Mouse (Mus musculus): ENCODE measurements at regions not wholly inside any gene's neighbourhood (a gene's known extent, or its start where the extent isn't known, plus 50 kb on each side); places are given as distances from the start of the nearest gene placed in this dataset.

- in situ Hi-C loops (cut with MboI; ENCODE audit: low sequenced_read_pairs in 2 of 2, unreplicated experiment in 2 of 2) = no loop called here
- no peak overlapping the region for H3K27ac ChIP-seq (ENCODE audit: insufficient read depth, low read depth, low read length, poor library complexity, severe bottlenecking)
- no peak for TF ChIP-seq HCFC1 (IDR thresholded peaks at IDR 0.05; ENCODE audit: borderline replicate concordance, insufficient read depth, low read length)
- TF ChIP-seq ZC3H11A (IDR thresholded peaks at IDR 0.05; ENCODE audit: borderline replicate concordance, low read depth, low read length) = no peak
- no peak for TF ChIP-seq ZNF384 (IDR thresholded peaks at IDR 0.05; ENCODE audit: low read depth, low read length)
- no peak for TF ChIP-seq MAFK (IDR thresholded peaks at IDR 0.05; ENCODE audit: insufficient read depth, low read depth, low read length)
- TF ChIP-seq CHD2 (IDR thresholded peaks at IDR 0.05; ENCODE audit: low read depth, low read length) = no peak
- H3K36me3 ChIP-seq (ENCODE audit: control insufficient read depth, insufficient read depth, low read length, poor library complexity, severe bottlenecking) = no peaks in the 10 kb centered on the region
- H3K9me3 ChIP-seq (ENCODE audit: control insufficient read depth, insufficient read depth, low read depth, low read length) = no peaks in the 10 kb centered on the region
- H3K9ac ChIP-seq (ENCODE audit: insufficient read depth, low read depth, low read length, poor library complexity, severe bottlenecking) = no peak overlapping the region
- peaks cover 0 to 4% of the 10 kb centered on the region in 2 experiments; a peak in 1 of 4 replicates for H3K4me1 ChIP-seq (ENCODE audit: control insufficient read depth in 2 of 2, insufficient read depth in 2 of 2, low read length in 2 of 2, poor library complexity in 1 of 2)
- DNase-seq (ENCODE audit: low read depth, low spot score) = no peak
- H3K4me3 ChIP-seq (ENCODE audit: insufficient read depth in 1 of 2, low read depth in 1 of 2, low read length in 2 of 2, poor library complexity in 1 of 2, severe bottlenecking in 1 of 2) = no peak overlapping the region
Measured at GRCm38 (mm10) chr15:96828681-96829080, 129.2 kb upstream of the Slc38a2 start.

- Histone ChIP-seq H3K4me1 (ENCODE audit: control insufficient read depth in 2 of 2, insufficient read depth in 2 of 2, low read length in 2 of 2, poor library complexity in 1 of 2) (peaks cover 0 to 4% of the 10 kb centered on the region in 2 experiments; a peak in 1 of 4 replicates), H3K4me3 (ENCODE audit: insufficient read depth in 1 of 2, low read depth in 1 of 2, low read length in 2 of 2, poor library complexity in 1 of 2, severe bottlenecking in 1 of 2) (no peak overlapping the region), H3K27ac (ENCODE audit: insufficient read depth, low read depth, low read length, poor library complexity, severe bottlenecking) (no peak overlapping the region), H3K9ac (ENCODE audit: insufficient read depth, low read depth, low read length, poor library complexity, severe bottlenecking) (no peak overlapping the region), H3K36me3 (ENCODE audit: control insufficient read depth, insufficient read depth, low read length, poor library complexity, severe bottlenecking) (no peaks in the 10 kb centered on the region), H3K9me3 (ENCODE audit: control insufficient read depth, insufficient read depth, low read depth, low read length) (no peaks in the 10 kb centered on the region)
- TF ChIP-seq ZC3H11A (IDR thresholded peaks at IDR 0.05; ENCODE audit: borderline replicate concordance, low read depth, low read length) (no peak), CHD2 (IDR thresholded peaks at IDR 0.05; ENCODE audit: low read depth, low read length) (no peak), HCFC1 (IDR thresholded peaks at IDR 0.05; ENCODE audit: borderline replicate concordance, insufficient read depth, low read length) (no peak)
- in situ Hi-C loops (cut with MboI; ENCODE audit: low sequenced_read_pairs in 2 of 2, unreplicated experiment in 2 of 2) = no loop called here
- no peak for DNase-seq (ENCODE audit: low read depth, low spot score)
Measured at GRCm38 (mm10) chr15:96827931-96828330, 128.4 kb upstream of the Slc38a2 start.

- no peak for DNase-seq (ENCODE audit: low read depth, low spot score)
- Histone ChIP-seq H3K9me3 (ENCODE audit: control insufficient read depth, insufficient read depth, low read depth, low read length) (no peaks in the 10 kb centered on the region), H3K9ac (ENCODE audit: insufficient read depth, low read depth, low read length, poor library complexity, severe bottlenecking) (no peak overlapping the region), H3K4me1 (ENCODE audit: control insufficient read depth in 2 of 2, insufficient read depth in 2 of 2, low read length in 2 of 2, poor library complexity in 1 of 2) (no peaks in the 10 kb centered on the region), H3K36me3 (ENCODE audit: control insufficient read depth, insufficient read depth, low read length, poor library complexity, severe bottlenecking) (no peaks in the 10 kb centered on the region), H3K4me3 (ENCODE audit: insufficient read depth in 1 of 2, low read depth in 1 of 2, low read length in 2 of 2, poor library complexity in 1 of 2, severe bottlenecking in 1 of 2) (no peak overlapping the region), H3K27ac (ENCODE audit: insufficient read depth, low read depth, low read length, poor library complexity, severe bottlenecking) (no peak overlapping the region)
- TF ChIP-seq ZC3H11A (IDR thresholded peaks at IDR 0.05; ENCODE audit: borderline replicate concordance, low read depth, low read length) = no peak
- TF ChIP-seq CHD2 (IDR thresholded peaks at IDR 0.05; ENCODE audit: low read depth, low read length) = no peak
- no peak for TF ChIP-seq ZNF384 (IDR thresholded peaks at IDR 0.05; ENCODE audit: low read depth, low read length)
- TF ChIP-seq MAFK (IDR thresholded peaks at IDR 0.05; ENCODE audit: insufficient read depth, low read depth, low read length) = no peak
- no peak for TF ChIP-seq HCFC1 (IDR thresholded peaks at IDR 0.05; ENCODE audit: borderline replicate concordance, insufficient read depth, low read length)
- in situ Hi-C loops (cut with MboI; ENCODE audit: low sequenced_read_pairs in 2 of 2, unreplicated experiment in 2 of 2) = no loop called here
Measured at GRCm38 (mm10) chr15:96818435-96818834, 118.9 kb upstream of the Slc38a2 start.

DNA sequence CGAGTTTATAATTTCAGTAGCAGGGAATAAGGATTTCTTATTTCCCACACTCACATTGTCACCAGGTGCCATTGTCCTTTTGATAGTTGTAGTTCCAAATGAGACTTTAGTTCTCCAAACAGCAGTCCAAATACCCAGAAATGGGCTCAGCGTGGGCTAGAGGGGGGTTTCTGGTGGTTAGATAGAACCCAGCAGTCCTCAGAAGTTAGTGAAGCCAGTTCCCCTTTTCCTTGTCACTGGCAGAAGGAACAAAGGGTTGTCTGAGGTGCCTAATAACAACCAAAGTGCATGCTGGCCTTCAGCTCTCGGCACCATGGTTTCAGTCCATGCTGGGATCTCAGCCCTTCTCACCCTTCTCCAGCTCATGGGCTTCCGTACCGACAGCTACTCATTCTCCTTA lies 118.1 kb upstream of the Slc38a2 start:
- H3K9me3 ChIP-seq (ENCODE audit: control insufficient read depth, insufficient read depth, low read depth, low read length) = no peaks in the 10 kb centered on the region
- H3K9ac ChIP-seq (ENCODE audit: insufficient read depth, low read depth, low read length, poor library complexity, severe bottlenecking) = no peak overlapping the region
- no peak for DNase-seq (ENCODE audit: low read depth, low spot score)
- H3K27ac ChIP-seq (ENCODE audit: insufficient read depth, low read depth, low read length, poor library complexity, severe bottlenecking) = no peak overlapping the region
- in situ Hi-C loops (cut with MboI; ENCODE audit: low sequenced_read_pairs in 2 of 2, unreplicated experiment in 2 of 2) = no loop called here
- TF ChIP-seq HCFC1 (IDR thresholded peaks at IDR 0.05; ENCODE audit: borderline replicate concordance, insufficient read depth, low read length) (no peak), CHD2 (IDR thresholded peaks at IDR 0.05; ENCODE audit: low read depth, low read length) (no peak), ZNF384 (IDR thresholded peaks at IDR 0.05; ENCODE audit: low read depth, low read length) (no peak), MAFK (IDR thresholded peaks at IDR 0.05; ENCODE audit: insufficient read depth, low read depth, low read length) (no peak), ZC3H11A (IDR thresholded peaks at IDR 0.05; ENCODE audit: borderline replicate concordance, low read depth, low read length) (no peak)
- H3K4me3 ChIP-seq (ENCODE audit: insufficient read depth in 1 of 2, low read depth in 1 of 2, low read length in 2 of 2, poor library complexity in 1 of 2, severe bottlenecking in 1 of 2) = no peak overlapping the region
- H3K36me3 ChIP-seq (ENCODE audit: control insufficient read depth, insufficient read depth, low read length, poor library complexity, severe bottlenecking) = no peaks in the 10 kb centered on the region
- no peaks in the 10 kb centered on the region for H3K4me1 ChIP-seq (ENCODE audit: control insufficient read depth in 2 of 2, insufficient read depth in 2 of 2, low read length in 2 of 2, poor library complexity in 1 of 2)

- Histone ChIP-seq H3K9ac (ENCODE audit: insufficient read depth, low read depth, low read length, poor library complexity, severe bottlenecking) (no peak overlapping the region), H3K9me3 (ENCODE audit: control insufficient read depth, insufficient read depth, low read depth, low read length) (no peaks in the 10 kb centered on the region), H3K36me3 (ENCODE audit: control insufficient read depth, insufficient read depth, low read length, poor library complexity, severe bottlenecking) (no peaks in the 10 kb centered on the region), H3K4me3 (ENCODE audit: insufficient read depth in 1 of 2, low read depth in 1 of 2, low read length in 2 of 2, poor library complexity in 1 of 2, severe bottlenecking in 1 of 2) (no peak overlapping the region), H3K4me1 (ENCODE audit: control insufficient read depth in 2 of 2, insufficient read depth in 2 of 2, low read length in 2 of 2, poor library complexity in 1 of 2) (no peaks in the 10 kb centered on the region), H3K27ac (ENCODE audit: insufficient read depth, low read depth, low read length, poor library complexity, severe bottlenecking) (no peak overlapping the region)
- in situ Hi-C loops (cut with MboI; ENCODE audit: low sequenced_read_pairs in 2 of 2, unreplicated experiment in 2 of 2) = no loop called here
- no peak for DNase-seq (ENCODE audit: low read depth, low spot score)
- no peak for TF ChIP-seq ZNF384 (IDR thresholded peaks at IDR 0.05; ENCODE audit: low read depth, low read length)
- TF ChIP-seq CHD2 (IDR thresholded peaks at IDR 0.05; ENCODE audit: low read depth, low read length) = no peak
- no peak for TF ChIP-seq ZC3H11A (IDR thresholded peaks at IDR 0.05; ENCODE audit: borderline replicate concordance, low read depth, low read length)
- TF ChIP-seq MAFK (IDR thresholded peaks at IDR 0.05; ENCODE audit: insufficient read depth, low read depth, low read length) = no peak
- TF ChIP-seq HCFC1 (IDR thresholded peaks at IDR 0.05; ENCODE audit: borderline replicate concordance, insufficient read depth, low read length) = no peak
Measured at GRCm38 (mm10) chr15:96816997-96817570, 117.6 kb upstream of the Slc38a2 start.
